Mouse (Mus musculus) small intestine, adult 2 months (tissue): Measurements from ENCODE around the gene Ggt1.

Experiments
- CTCF ChIP-seq: fragments of 200-500 bp; IDR thresholded peaks from 2 replicates; pipeline ENCODE4 v1.5.1; 2012; ENCODE audit warnings: low read depth, mild to moderate bottlenecking, control low read depth, inconsistent platforms, low read length, moderate library complexity, mixed read lengths; ENCODE audit not compliant: insufficient replicate concordance, insufficient read length; ENCODE audit errors: extremely low read depth
- POLR2A ChIP-seq: fragments of 200-500 bp; IDR thresholded peaks from 2 replicates; pipeline ENCODE4 v1.6.1; 2012; ENCODE audit warnings: low read depth, mild to moderate bottlenecking, control low read depth, inconsistent platforms, low read length, moderate library complexity

DNA sequence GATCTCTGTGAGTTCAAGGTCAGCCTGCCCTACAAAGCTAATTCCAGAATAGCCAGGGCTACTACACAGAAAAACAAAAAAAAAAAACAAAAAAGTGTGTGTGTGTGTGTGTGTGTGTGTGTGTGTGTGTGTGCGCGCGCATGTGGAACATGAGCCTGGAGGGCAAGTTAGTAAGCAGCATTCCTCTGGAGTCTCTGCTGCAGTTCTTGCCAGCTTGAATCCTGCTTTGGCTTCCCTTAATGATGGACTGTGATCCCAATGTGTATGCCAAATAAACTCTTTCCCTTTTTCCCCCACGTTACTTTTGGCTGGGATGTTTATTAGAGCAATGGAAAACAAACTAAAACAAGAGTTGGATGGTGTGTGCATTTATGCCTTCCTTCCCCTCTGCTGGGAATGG, 39.8 kb upstream of the Ggt1 start:
- TF ChIP-seq CTCF (no peak), POLR2A (no peak)
